Mouse (Mus musculus): Measurements from ENCODE around the gene Etv5. TPM values are rescaled to one million over a fixed set of nuclear protein-coding genes. Genes with fewer than 3 reads are reported as not detected.
A peak's percentile ranks its signal among the peaks of the same experiment; 100 is the strongest.

Etv5 gene
- polyA plus RNA-seq, 1 experiment from 2014 or later: 13.8 TPM

GRCm38 (mm10) chr16:22460960-22461359 lies 21.4 kb upstream of the Etv5 start:
- H3K4me3 ChIP-seq (ENCODE audit: low read depth, low read length): no peak overlapping the region
- no peaks in the 10 kb centered on the region for H3K9me3 ChIP-seq (ENCODE audit: control insufficient read depth, low read length)
- no peak overlapping the region for H3K27ac ChIP-seq (ENCODE audit: low read depth)
- H3K4me1 ChIP-seq (replicated peaks; ENCODE audit: control insufficient read depth, insufficient read depth, low read length): no peaks in the 10 kb centered on the region
- no peak overlapping the region for H3K4me2 ChIP-seq (ENCODE audit: low read length)
- H3K27me3 ChIP-seq (replicated peaks; ENCODE audit: control insufficient read depth, insufficient read depth, low read length): no peaks in the 10 kb centered on the region
- no peaks in the 10 kb centered on the region for H3K36me3 ChIP-seq (ENCODE audit: control insufficient read depth, insufficient read depth, low read length)
- no peak overlapping the region for H3K9ac ChIP-seq (ENCODE audit: low read length)
- DNase-seq (ENCODE audit: low spot score) (no peak), ATAC-seq (replicated peaks; ENCODE audit: low FRiP score, low TSS enrichment, low read depth) (no peak)
- WGBS: 69% methylated on average over 1 of the region's 1 CpGs

- no peak for DNase-seq (ENCODE audit: low spot score)
- no peak overlapping the region for H3K9ac ChIP-seq (ENCODE audit: low read length)
- no peaks in the 10 kb centered on the region for H3K4me1 ChIP-seq (replicated peaks; ENCODE audit: control insufficient read depth, insufficient read depth, low read length)
- no peaks in the 10 kb centered on the region for H3K36me3 ChIP-seq (ENCODE audit: control insufficient read depth, insufficient read depth, low read length)
- no peak overlapping the region for H3K27ac ChIP-seq (ENCODE audit: low read depth)
- no peak for ATAC-seq (replicated peaks; ENCODE audit: low FRiP score, low TSS enrichment, low read depth)
- H3K4me3 ChIP-seq (ENCODE audit: low read depth, low read length): no peak overlapping the region
- H3K9me3 ChIP-seq (ENCODE audit: control insufficient read depth, low read length): no peaks in the 10 kb centered on the region
- no peaks in the 10 kb centered on the region for H3K27me3 ChIP-seq (replicated peaks; ENCODE audit: control insufficient read depth, insufficient read depth, low read length)
- H3K4me2 ChIP-seq (ENCODE audit: low read length): no peak overlapping the region
- 72% methylated on average over 9 of the region's 9 CpGs for WGBS
Observed at GRCm38 (mm10) chr16:22452082-22452481, 12.6 kb upstream of the Etv5 start.

- WGBS: 84% methylated on average over 6 of the region's 6 CpGs
- Histone ChIP-seq H3K36me3 (ENCODE audit: control insufficient read depth, insufficient read depth, low read length) (no peaks in the 10 kb centered on the region), H3K27ac (ENCODE audit: low read depth) (no peak overlapping the region), H3K27me3 (replicated peaks; ENCODE audit: control insufficient read depth, insufficient read depth, low read length) (no peaks in the 10 kb centered on the region), H3K4me3 (ENCODE audit: low read depth, low read length) (no peak overlapping the region), H3K9ac (ENCODE audit: low read length) (no peak overlapping the region), H3K9me3 (ENCODE audit: control insufficient read depth, low read length) (no peaks in the 10 kb centered on the region), H3K4me1 (replicated peaks; ENCODE audit: control insufficient read depth, insufficient read depth, low read length) (no peaks in the 10 kb centered on the region), H3K4me2 (ENCODE audit: low read length) (no peak overlapping the region)
- ATAC-seq (replicated peaks; ENCODE audit: low FRiP score, low TSS enrichment, low read depth): no peak
- DNase-seq (ENCODE audit: low spot score): no peak
Observed at GRCm38 (mm10) chr16:22448093-22448492, 8.6 kb upstream of the Etv5 start.

GRCm38 (mm10) chr16:22444786-22445185 lies 5.3 kb upstream of the Etv5 start:
- H3K27ac ChIP-seq (ENCODE audit: low read depth): no peak overlapping the region
- H3K4me3 ChIP-seq (ENCODE audit: low read depth, low read length): no peak overlapping the region
- WGBS: 52% methylated on average over 6 of the region's 6 CpGs
- H3K4me1 ChIP-seq (replicated peaks; ENCODE audit: control insufficient read depth, insufficient read depth, low read length): peaks cover 5% of the 10 kb centered on the region; the same call in 1 of the 2 replicates
- no peaks in the 10 kb centered on the region for H3K36me3 ChIP-seq (ENCODE audit: control insufficient read depth, insufficient read depth, low read length)
- ATAC-seq (replicated peaks; ENCODE audit: low FRiP score, low TSS enrichment, low read depth): no peak
- H3K9ac ChIP-seq (ENCODE audit: low read length): no peak overlapping the region
- no peaks in the 10 kb centered on the region for H3K9me3 ChIP-seq (ENCODE audit: control insufficient read depth, low read length)
- DNase-seq (ENCODE audit: low spot score): no peak
- no peak overlapping the region for H3K4me2 ChIP-seq (ENCODE audit: low read length)
- H3K27me3 ChIP-seq (replicated peaks; ENCODE audit: control insufficient read depth, insufficient read depth, low read length): 0 out of 2 replicates have a peak, but pooled peaks cover 6% of the 10 kb centered on the region

- ATAC-seq (replicated peaks; ENCODE audit: low FRiP score, low TSS enrichment, low read depth): no peak
- Histone ChIP-seq H3K36me3 (ENCODE audit: control insufficient read depth, insufficient read depth, low read length) (no peaks in the 10 kb centered on the region), H3K27ac (ENCODE audit: low read depth) (no peak overlapping the region), H3K4me1 (replicated peaks; ENCODE audit: control insufficient read depth, insufficient read depth, low read length) (peaks cover 8% of the 10 kb centered on the region; the same call in 1 of the 2 replicates), H3K4me2 (ENCODE audit: low read length) (no peak overlapping the region), H3K9me3 (ENCODE audit: control insufficient read depth, low read length) (no peaks in the 10 kb centered on the region), H3K9ac (ENCODE audit: low read length) (no peak overlapping the region), H3K27me3 (replicated peaks; ENCODE audit: control insufficient read depth, insufficient read depth, low read length) (peaks cover 13% of the 10 kb centered on the region; the same call in 1 of the 2 replicates), H3K4me3 (ENCODE audit: low read depth, low read length) (no peak overlapping the region)
- WGBS: 61% methylated on average over 7 of the region's 7 CpGs
- DNase-seq (ENCODE audit: low spot score): no peak
Observed at GRCm38 (mm10) chr16:22442202-22442601, 2.7 kb upstream of the Etv5 start.

- no peaks in the 10 kb centered on the region for H3K36me3 ChIP-seq (ENCODE audit: control insufficient read depth, insufficient read depth, low read length)
- no peak overlapping the region for H3K27ac ChIP-seq (ENCODE audit: low read depth)
- 75% methylated on average over 4 of the region's 4 CpGs for WGBS
- DNase-seq (ENCODE audit: low spot score) (no peak), ATAC-seq (replicated peaks; ENCODE audit: low FRiP score, low TSS enrichment, low read depth) (no peak)
- H3K4me1 ChIP-seq (replicated peaks; ENCODE audit: control insufficient read depth, insufficient read depth, low read length): peaks cover 8% of the 10 kb centered on the region; the same call in 1 of the 2 replicates
- H3K4me3 ChIP-seq (ENCODE audit: low read depth, low read length): no peak overlapping the region
- peaks cover 15% of the 10 kb centered on the region; the same call in 1 of the 2 replicates for H3K27me3 ChIP-seq (replicated peaks; ENCODE audit: control insufficient read depth, insufficient read depth, low read length)
- H3K4me2 ChIP-seq (ENCODE audit: low read length): no peak overlapping the region
- no peaks in the 10 kb centered on the region for H3K9me3 ChIP-seq (ENCODE audit: control insufficient read depth, low read length)
- no peak overlapping the region for H3K9ac ChIP-seq (ENCODE audit: low read length)
Observed at GRCm38 (mm10) chr16:22441317-22441716, 1.8 kb upstream of the Etv5 start.

- under 1% methylated on average over 18 of the region's 18 CpGs for WGBS
- H3K9ac ChIP-seq (ENCODE audit: low read length): peak overlapping the region; percentile 39
Observed at GRCm38 (mm10) chr16:22440269-22440668, 750 bp upstream of the Etv5 start.

GRCm38 (mm10) chr16:22438441-22439373 lies 812 bp downstream of the Etv5 start:
- H3K9me3 ChIP-seq (ENCODE audit: control insufficient read depth, low read length): no peaks in the 10 kb centered on the region
- peak overlapping the region; percentile 51 for H3K9ac ChIP-seq (ENCODE audit: low read length)
- peaks cover 15% of the 10 kb centered on the region; the same call in 1 of the 2 replicates for H3K27me3 ChIP-seq (replicated peaks; ENCODE audit: control insufficient read depth, insufficient read depth, low read length)
- peak; percentile 12; the same call in 1 of the 2 replicates for ATAC-seq (replicated peaks; ENCODE audit: low FRiP score, low TSS enrichment, low read depth)
- H3K4me1 ChIP-seq (replicated peaks; ENCODE audit: control insufficient read depth, insufficient read depth, low read length): peaks cover 8% of the 10 kb centered on the region; the same call in 1 of the 2 replicates
- H3K4me3 ChIP-seq (ENCODE audit: low read depth, low read length): peak overlapping the region; percentile 60
- H3K4me2 ChIP-seq (ENCODE audit: low read length): peak overlapping the region; percentile 97
- H3K27ac ChIP-seq (ENCODE audit: low read depth): peak overlapping the region; percentile 60; the same call in 1 of the 2 replicates
- WGBS: under 1% methylated on average over 58 of the region's 59 CpGs
- peak; percentile 87 for DNase-seq (ENCODE audit: low spot score)
- no peaks in the 10 kb centered on the region for H3K36me3 ChIP-seq (ENCODE audit: control insufficient read depth, insufficient read depth, low read length)

More at GRCm38 (mm10) chr16:22440269-22440668, 750 bp upstream of the Etv5 start:
- Histone ChIP-seq H3K9me3 (ENCODE audit: control insufficient read depth, low read length) (no peaks in the 10 kb centered on the region), H3K36me3 (ENCODE audit: control insufficient read depth, insufficient read depth, low read length) (no peaks in the 10 kb centered on the region), H3K27me3 (replicated peaks; ENCODE audit: control insufficient read depth, insufficient read depth, low read length) (peaks cover 15% of the 10 kb centered on the region; the same call in 1 of the 2 replicates), H3K4me2 (ENCODE audit: low read length) (peak overlapping the region; percentile 76), H3K4me3 (ENCODE audit: low read depth, low read length) (peak overlapping the region; percentile 38), H3K4me1 (replicated peaks; ENCODE audit: control insufficient read depth, insufficient read depth, low read length) (peaks cover 8% of the 10 kb centered on the region; the same call in 1 of the 2 replicates), H3K27ac (ENCODE audit: low read depth) (peak overlapping the region; percentile 80)
- DNase-seq (ENCODE audit: low spot score): peak; percentile 79
- ATAC-seq (replicated peaks; ENCODE audit: low FRiP score, low TSS enrichment, low read depth): 0 out of 2 replicates have a peak, but pooled peaks have one; percentile 0
